Mouse (Mus musculus): ENCODE results near the gene Pde4dip. TPM values are rescaled to one million over a fixed set of nuclear protein-coding genes. Genes with fewer than 3 reads are reported as not detected.

The Pde4dip gene
- total RNA-seq, 2 experiments from 2014 or later, result 228 to 229 TPM

DNA sequence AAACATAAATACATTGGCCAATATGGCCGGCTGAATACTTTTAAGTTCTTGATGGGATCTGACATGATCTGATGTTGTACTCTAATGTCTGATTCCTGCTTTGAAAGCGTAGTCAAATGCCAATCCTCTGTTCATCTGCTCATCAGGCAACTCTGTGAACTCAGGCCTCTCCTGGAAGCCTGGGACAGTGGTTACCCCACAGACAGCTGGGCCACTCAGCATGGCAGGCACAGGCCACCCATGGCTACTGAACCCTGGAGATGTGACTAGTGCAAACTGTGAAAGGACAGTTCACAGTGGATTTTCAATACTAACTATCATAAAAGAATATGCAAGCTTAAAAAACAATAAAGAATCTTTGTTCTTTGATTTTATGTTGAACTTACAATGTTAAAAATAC lies 85.6 kb downstream of the Pde4dip start:
- no peak for DNase-seq (ENCODE audit: low spot score in 2 of 2)

DNA sequence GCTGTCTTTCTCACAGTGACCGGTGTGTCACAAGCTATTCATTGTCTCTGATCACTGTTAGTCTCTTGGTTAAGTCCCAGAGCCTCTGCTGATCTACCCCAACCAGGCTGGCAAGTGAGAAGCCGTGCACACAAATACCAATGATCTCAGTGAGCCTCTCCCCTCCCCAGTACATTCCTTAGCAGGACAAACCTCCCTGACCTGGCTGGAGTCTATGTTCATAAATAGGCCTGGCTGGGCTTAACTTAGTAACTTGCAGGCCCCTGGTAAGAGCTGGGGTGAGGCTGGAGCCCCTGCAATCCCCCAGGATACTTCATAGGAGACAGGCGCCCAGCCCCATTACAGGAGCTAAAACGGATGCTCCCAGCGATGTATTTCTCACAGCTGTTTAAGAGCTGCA lies 86.2 kb downstream of the Pde4dip start:
- no peak for DNase-seq (ENCODE audit: low spot score in 2 of 2)

DNA sequence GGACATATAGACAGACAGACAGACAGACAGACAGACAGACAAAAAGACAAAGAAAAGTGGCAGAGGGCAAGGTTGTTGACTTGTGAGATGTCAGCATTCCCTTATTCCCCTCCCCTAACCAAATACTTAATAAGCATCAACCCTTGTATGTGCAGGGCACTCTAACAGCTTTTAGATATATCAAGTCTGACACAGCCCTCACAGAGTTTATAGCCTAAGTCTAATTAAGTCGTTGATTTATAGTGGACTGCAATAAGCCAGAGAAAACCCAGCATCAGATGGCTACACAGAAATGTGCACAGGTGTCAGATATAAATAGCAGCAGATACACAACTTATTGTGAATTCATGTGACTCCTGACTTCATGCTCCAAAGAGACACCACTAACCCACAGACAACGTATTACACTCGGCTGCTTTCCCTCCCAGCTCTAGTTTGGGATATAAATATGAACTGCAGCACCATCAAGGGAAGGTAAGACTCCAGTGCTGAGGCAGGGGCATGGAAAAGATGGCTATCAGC lies 87.3 kb downstream of the Pde4dip start:
- no peak for DNase-seq (ENCODE audit: low spot score in 2 of 2)

DNA sequence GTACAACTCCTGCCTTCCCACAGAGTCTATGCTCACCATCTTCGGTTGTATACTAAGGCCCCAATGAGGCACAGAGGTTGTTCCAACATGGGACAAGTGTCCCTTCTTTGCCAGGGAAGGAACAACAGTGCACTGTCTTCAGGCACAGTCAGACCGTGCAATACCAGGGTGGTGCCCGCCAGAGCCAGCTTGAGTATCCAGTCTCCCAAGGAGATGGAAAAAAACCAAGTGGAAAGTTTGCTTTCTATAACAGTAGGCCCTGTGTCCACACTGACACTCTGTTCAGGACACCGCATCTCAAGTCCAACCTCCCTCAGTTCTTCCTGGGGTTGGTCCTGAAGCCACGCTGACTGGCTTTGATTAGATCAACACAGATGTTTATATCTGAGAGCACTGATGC lies 87.8 kb downstream of the Pde4dip start:
- no peak for DNase-seq (ENCODE audit: low spot score in 2 of 2)

DNA sequence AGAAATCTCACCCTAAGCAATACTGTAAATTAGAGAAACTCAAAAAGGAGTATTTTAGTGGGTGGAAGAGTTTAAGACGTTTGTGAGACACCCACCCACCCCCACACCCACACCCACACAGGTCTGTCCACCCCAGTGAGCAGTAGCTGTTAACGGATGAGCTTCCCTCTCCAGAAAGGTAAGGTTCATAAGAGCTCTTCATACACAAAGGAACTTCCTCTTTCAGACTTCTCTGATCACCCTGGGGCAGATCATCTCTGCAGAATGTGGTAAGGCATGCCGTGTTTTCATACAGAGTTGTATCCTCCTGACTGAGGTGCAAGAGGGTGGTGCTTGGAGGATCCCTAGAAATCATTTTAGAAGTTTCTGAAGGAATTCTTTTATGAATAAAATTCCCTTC lies 88.5 kb downstream of the Pde4dip start:
- DNase-seq (ENCODE audit: low spot score in 2 of 2), result no peak

DNA sequence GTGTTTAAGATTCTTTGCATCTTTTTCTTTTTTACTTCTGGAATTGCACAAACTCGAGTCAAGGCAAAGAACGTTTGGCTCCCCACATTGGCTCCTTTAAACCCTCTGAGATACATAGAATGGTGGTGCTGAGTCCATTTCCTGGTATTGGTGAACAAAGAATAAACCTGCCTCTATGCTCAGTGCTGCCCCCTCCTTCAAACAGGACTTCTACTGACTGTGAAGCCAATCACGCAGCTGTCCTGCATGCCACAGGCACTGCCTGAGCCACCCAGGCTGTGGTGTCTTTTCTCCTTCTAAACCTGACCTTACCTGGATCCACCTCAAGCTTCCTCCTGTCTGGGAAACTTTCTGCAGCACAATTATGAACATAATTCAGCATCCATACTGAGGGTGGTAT lies 89.2 kb downstream of the Pde4dip start:
- DNase-seq (ENCODE audit: low spot score in 2 of 2), result no peak

DNA sequence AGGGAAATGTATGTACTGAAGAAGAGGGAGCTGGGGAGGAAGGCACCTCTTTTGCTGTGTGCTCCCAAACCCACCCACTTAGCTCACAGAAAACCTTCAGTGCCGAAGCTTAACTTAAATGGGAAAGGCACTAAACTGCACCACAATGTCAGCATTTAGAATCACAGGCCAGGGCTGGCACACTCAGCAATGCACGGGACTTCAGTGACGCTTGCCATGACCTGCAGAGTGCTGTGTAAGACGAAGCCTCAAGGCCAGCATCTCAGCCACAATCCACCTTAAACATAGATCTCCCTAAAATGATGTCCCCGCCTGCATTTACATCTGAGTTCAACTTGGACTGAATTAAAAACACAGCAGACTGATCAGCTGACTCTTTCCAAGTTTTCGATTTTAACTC lies 91.1 kb downstream of the Pde4dip start:
- no peak for DNase-seq (ENCODE audit: low spot score in 2 of 2)

DNA sequence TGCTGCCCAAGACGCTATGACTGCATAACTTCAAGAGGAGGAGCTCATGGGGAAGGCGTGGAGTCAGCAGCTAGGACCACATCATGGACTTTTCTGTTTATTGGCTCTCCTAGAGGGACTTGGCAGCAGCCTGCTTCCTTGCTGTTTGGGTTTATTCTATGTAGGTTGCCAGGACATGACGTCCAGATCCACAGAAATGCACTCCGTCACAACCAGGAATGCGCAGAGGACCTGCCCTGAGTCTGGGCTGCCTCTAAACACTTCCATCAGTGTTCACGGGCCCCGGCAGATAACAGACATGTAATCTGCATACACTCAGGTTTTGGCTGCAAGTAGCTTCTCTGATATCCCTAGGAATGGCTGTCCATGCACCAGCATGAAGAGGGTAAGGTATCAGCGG lies 94.5 kb downstream of the Pde4dip start:
- no peak for DNase-seq (ENCODE audit: low spot score in 2 of 2)

DNA sequence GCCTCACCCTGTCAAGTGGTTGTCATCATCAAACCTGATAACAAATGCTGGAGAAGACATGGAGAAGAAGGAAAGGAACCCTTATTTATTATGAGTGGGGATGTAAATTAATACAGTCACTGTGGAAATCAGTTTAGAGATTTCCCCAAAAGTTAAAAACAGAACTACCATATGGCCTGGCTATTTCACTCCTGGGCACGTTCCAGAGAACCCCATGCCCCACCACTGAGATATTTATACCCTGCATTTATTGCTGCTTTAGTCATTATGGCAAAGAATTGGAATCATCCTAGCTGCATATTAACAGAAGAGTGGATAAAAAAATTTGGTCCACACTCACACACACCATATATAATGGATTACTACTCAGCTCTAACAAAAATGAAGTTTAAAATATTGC lies 98.4 kb downstream of the Pde4dip start:
- DNase-seq (ENCODE audit: low spot score in 2 of 2), result no peak

DNA sequence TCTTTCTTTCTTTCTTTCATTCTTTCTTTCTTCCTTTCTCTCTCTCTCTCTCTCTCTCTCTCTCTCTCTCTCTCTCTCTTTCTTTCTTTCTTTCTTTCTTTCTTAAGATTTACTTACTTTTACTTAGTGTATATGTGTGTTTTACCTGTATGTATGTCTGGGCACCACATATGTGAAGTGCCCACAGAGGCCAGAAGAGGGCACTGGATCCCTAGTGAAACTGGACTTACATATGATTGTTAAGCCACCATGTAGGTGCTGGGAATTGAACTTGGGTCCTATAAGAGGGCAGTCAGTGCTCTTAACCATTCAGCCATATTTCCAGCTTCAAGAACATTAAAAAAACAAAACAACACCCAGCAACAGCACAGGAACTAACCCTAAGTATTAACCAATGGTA lies 99.2 kb downstream of the Pde4dip start:
- DNase-seq (ENCODE audit: low spot score in 2 of 2), result no peak

DNA sequence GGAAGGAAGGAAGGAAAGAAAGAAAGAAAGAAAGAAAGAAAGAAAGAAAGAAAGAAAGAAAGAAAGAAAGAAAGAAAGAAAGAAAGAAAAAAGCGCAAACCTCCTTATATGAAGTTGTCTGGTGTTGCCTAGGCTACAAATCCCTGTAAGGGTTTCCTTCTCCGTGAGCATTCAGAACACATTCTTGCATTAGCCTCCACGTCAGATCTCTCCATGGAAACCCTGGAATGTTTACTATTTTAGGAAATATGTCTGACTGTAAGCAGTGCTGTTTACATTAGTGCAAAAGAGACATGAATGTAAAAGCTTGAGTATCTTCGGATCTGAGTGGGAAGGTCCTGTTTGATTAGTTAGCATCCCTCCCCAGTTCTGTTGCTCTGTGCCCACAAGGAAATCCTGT lies 112.3 kb downstream of the Pde4dip start:
- DNase-seq (ENCODE audit: low spot score in 2 of 2), result no peak

DNA sequence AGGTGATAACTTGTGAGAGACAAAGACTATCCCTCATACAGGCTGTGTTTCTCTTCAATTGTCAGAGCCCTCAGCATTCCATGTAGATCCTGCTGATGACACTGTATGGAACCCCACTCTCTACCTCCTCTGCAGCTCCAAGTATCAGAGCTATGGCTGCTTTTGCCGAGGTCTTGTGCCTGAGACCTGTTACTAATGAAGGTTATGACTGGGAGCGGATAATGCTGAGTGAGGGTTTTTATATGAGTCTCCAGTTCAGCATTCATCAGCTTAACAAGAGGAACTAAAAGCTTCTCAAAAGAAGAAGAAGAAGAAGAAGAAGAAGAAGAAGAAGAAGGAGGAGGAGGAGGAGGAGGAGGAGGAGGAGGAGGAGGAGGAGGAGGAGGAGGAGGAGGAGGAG lies 112.8 kb downstream of the Pde4dip start:
- no peak for DNase-seq (ENCODE audit: low spot score in 2 of 2)

DNA sequence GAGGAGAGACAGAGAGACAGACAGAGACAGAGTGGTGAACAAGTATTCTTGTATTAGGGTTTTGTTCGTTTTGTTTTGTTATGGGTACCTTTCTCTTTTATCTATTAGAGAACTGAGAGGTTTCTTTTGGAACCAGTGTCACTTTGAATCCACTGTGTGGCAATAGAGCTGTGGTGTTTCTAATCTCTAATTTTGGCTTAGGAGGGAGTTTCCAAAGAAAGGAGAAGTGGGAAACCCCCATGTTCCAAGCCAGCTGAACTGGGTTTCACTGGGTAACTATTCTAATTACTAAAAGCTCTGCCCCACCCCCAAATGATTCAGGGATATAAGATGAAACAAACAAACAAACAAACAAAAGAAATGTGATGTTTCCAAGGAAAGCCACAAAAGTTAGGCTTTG lies 113.6 kb downstream of the Pde4dip start:
- no peak for DNase-seq (ENCODE audit: low spot score in 2 of 2)

DNA sequence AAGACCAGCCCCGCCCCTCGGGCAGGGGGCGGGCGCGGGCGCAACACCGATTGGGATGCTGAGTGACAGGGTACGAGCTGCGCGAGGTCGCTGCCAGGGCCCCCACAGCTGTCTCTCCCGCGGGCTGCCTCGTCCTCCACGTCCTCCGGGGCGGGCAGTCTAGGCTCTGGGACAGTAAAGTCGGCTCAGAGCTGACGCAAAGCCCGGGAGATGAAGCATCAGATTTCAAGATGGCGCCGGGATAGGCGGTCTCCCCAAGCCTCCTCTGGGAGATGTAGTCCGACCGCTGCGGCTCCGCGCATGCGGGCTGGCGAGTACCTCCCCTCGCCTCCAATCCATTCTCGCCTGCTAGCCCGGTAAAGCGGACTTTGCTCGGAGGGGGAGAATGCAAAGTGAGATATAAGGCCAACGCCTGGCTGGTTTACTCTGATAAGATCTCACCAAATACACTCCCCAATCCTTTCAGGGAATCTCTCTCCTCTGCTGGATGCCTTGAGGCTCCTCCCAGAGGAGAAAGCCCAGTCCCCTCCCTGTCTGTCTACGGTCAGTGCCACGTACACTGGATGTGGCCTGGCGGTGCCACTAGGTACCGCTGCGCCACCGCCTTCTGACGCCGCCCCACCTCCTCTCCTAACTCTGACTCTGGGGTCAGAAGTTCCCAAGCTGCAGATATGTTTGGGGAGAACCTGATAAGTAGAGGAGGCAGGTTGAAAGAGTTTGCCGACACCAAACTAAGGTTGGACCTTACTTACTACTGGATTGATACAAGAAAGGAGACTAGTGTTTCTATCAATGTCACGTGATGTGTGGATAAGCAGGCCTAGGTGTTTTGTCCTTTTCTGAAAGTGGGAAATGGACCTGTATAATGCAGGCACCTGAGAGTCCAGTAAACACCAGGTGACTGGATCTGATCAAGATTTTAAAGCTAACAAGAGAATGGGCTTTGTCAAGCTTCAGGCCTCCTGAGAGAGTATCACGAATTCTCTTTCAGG lies 120.4 kb downstream of the Pde4dip start:
- peak; percentile 91 to 96 for DNase-seq (ENCODE audit: low spot score in 2 of 2)

DNA sequence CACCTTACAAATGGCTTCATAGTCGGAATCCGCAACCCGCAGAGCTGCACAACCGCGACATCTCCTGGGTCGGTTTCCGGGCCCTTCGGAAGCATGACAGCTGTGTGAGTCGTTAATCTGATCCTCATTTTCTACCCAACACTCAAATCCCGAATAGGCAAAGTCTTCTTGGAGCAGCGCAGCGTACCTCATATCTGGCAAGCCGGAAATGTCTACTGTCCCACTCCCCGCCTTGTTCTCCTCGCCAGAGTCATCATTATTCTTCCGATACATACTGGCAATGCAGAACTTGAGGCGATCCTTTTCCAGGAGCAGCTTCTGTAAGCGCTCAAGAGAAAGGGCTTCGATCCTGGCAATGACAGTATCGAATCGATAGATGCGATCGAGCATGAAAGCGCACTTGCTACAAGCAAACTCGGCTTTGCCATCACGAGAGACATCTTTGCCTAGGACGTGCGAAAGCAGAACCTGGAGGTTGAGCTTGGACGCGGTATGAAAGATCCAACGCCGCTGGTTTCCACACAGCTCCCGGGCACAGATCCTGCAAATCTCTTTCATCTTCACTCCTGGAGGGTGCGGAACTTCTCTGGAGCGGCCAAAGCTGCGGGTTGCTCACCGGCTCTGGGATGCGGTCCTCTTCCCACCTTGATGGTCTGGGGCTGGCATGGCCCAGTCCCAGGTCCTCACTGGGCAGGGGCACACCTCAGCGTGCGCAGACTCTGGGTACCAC lies 121.3 kb downstream of the Pde4dip start:
- DNase-seq (ENCODE audit: low spot score in 2 of 2), result peak in 1 of 2 experiments; percentile 58

DNA sequence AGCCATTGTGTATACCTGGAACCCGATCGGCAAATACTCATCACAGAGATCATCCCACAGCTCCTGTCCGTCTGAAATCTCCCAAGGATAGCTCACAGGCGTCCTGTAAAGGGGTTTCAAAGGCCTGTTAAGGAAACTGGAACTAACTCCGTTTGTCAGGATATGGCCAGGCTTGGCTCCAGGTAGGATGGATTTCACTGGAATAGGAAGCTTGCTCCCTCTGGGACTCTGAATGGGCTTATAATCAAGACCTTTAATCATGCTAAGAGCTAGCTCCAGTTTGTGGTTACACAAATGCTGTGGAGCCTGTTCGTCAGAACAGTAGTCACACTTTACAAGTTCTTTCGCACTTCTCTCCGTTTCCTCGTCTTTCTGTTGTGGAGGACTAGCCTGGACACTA lies 122.0 kb downstream of the Pde4dip start:
- no peak for DNase-seq (ENCODE audit: low spot score in 2 of 2)

DNA sequence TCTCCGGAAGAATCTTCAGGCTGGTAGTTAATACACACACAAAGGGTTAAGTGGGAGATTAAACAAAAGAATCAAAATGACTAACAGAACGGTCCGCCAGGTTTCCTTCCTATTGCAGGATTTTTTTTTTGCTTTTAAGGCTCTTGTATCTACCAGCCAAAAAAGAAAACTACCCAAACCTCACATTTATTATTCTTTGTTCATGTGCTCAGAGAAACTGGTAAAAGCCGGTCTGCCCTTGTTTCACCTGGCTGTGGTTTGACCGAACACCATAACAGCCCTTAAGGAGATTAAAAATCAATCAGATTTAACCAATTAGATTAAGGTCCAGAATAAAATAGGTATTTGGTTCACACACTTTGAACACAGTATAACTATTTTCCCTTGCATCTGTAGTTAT lies 124.4 kb downstream of the Pde4dip start:
- no peak for DNase-seq (ENCODE audit: low spot score in 2 of 2)

DNA sequence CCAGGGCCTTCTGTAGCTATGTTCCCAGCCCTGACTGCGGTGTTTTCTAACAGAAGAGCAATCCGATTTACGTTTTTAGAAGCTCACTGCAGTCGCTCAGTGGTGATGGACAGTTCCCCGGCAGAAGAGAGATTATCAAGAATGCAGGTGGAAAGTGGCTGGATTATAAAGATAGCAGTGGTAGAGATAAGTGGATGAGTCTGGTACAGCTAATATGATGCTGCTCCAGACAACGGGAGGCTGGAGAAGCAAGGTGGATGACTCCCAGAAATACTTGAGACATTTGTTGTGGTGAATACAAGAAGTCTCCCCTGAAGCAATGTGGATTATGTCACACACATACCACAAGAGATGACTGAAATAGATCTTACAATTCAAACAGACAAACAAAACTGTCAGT lies 126.6 kb downstream of the Pde4dip start:
- DNase-seq (ENCODE audit: low spot score in 2 of 2), result no peak

DNA sequence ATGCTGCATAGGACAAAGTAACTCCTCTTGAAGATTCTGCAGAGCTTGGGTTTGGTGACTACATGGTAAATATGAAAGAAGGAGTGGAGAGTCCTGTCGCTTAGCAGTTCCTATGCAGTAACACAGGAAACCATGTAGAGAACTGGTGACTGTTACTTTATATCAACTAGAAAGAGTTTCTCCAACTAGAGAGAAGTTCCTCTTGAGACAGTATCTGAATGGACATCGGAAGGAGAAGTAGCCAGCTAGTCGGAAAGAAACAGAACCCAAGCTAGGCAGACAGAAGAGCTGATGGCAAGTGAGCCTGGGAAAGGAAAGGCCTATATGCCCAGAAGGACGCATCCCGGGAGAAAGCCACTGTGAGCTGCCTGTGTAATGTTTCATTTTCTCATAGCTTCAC lies 127.3 kb downstream of the Pde4dip start:
- DNase-seq (ENCODE audit: low spot score in 2 of 2), result no peak

DNA sequence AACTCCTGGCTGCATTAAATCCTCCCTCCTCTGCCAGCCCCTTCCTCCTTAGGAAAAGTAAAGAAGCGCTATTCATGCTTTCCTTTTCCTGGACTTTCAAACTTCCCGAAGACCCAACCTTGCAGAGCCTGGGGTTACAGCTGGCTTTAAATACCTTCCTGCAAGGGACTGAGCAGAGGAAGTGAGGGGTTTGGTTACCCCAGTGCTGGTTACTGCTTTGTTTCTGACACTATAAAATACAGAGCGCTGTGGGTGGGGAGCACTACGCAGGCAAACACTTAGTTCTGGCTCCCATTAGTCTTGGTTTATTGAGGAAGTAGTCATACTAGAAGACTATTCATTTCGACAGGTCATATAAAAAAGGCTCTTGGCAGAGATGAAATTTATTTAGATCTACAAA lies 128.7 kb downstream of the Pde4dip start:
- no peak for DNase-seq (ENCODE audit: low spot score in 2 of 2)

DNA sequence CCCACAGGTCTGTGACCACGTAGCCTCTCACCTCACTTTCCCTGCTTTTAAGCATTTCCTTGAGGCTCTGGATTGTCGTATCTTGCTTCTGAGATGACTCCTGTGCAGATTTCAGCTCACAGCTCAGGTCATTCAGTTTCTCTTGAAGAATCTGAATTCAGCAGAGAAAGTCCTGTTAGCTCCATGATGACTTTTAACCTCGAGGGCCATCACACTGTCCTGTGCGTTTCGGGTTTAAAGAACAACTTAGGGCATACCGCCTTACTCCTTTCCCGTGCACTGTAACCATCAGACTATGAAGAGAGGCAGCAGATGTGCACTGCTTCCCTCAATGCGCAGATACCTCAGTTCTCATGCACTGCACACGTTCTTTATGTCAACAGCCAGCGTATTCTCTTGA lies 131.0 kb downstream of the Pde4dip start:
- no peak for DNase-seq (ENCODE audit: low spot score in 2 of 2)

All from layer of hippocampus, adult 18-20 months (tissue).